Mouse (Mus musculus) heart, postnatal 4 days (tissue): Measurements from ENCODE around the gene Borcs6. TPM values are rescaled to one million over a fixed set of nuclear protein-coding genes. Genes with fewer than 3 reads are reported as not detected.
A peak's percentile ranks its signal among the peaks of the same experiment; 100 is the strongest.

ENCODE experiments used
- DNase-seq: peaks from one replicate; pipeline ENCODE4 v3.0.0; 2021
- total RNA-seq, 2 experiments: library from RNA; stranded (reverse); gene quantifications; 2 replicates each; pipeline ENCODE4 v1.2.3; 2021

Borcs6 gene
- total RNA-seq, 2 experiments from 2014 or later = 13.8 to 14.3 TPM

DNA sequence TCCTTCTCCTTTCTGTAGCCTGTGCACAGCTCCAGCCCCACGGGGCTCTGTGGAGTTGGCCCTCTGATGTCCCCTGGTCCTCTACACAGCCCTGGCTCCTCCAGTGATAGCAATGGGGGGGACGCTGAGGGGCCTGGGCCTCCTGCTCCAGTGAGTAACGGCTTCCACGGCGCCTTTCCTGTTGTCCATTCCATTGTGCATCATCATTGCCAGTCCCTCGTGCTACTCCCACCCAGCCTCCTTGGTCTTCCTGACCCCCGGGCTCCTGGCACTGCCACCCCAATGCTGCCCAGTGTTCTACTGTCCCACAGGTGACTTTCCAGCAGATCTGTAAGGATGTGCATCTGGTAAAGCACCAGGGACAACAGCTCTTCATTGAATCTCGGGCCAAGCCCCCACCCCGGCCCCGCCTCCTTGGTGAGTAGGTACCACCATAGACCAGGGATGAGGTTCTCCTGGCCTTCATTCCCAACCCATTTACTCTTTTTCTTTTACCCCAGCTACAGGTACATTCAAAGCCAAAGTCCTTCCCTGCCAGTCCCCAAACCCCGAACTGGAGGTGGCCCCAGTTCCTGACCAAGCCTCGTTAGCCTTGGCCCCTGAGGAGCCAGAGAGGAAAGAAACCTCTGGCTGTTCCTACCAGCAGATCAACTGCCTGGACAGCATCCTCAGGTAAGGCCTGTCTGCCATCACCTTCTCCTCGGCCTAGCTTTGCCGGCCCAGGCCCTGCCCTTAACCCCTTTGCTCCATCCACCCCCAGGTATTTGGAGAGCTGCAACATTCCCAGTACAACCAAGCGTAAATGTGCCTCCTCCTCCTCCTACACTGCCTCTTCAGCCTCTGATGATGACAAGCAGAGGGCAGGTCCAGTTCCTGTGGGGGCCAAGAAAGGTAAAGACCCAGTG lies 44.3 kb downstream of the Borcs6 start:
- peak; percentile 6 for DNase-seq

DNA sequence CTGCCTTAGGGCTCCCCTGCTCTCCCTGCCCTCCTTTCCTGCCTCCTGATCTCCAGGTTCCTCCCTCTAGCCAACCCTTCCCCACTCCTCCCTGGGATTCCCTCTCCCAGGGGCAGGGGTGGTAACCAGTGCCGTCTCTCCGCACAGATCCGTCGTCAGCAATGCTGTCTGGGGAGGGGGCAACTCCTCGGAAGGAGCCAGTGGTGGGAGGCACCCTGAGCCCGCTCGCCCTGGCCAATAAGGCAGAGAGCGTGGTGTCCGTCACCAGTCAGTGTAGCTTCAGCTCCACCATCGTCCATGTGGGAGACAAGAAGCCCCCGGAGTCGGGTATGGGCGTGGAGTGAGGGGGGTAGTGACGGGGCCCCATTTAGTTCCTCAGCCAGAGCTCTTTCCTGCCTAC lies 45.0 kb downstream of the Borcs6 start:
- peak; percentile 6 for DNase-seq

- DNase-seq = peak; percentile 4
These were observed 45.7 kb downstream of the Borcs6 start for GRCm38 (mm10) chr11:69105227-69105626.

GRCm38 (mm10) chr11:69105796-69106195 lies 46.3 kb downstream of the Borcs6 start:
- DNase-seq = peak; percentile 12

GRCm38 (mm10) chr11:69106299-69106698 lies 46.8 kb downstream of the Borcs6 start:
- DNase-seq = peak; percentile 19

DNA sequence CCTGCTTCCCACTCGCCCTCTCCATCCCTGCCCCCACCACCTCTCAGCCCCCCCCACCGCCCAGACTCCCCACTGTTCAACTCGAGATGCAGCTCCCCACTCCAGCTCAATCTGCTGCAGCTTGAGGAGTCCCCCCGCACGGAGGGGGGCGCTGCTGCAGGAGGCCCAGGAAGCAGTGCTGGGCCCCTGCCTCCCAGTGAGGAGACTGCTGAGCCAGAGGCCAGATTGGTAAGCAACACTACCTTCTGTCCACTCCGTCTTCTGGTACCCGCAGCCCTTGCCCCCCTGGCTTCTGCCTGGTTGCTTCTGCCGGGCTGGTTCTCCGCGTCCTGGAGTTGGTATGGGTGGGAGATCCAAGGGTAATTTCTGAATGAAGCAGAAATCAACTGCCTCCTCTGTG lies 47.3 kb downstream of the Borcs6 start:
- DNase-seq = peak; percentile 11

DNA sequence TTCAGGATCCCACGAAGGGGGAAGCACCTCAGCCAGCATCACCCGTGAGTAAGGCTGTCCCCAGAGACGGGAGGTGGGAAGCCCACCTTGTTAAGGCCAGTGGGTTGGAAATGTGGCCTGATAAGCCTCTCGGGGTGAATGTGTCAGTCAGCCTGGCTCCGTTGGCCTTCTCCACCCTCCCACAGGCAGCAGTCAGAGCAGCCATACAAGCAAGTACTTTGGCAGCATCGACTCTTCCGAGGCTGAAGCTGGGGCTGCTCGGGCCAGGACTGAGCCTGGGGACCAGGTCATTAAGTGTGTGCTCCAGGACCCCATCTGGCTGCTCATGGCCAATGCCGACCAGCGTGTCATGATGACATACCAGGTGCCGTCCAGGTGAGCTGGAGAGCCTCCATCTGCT lies 48.2 kb downstream of the Borcs6 start:
- no peak for DNase-seq

- DNase-seq = no peak
These were observed 48.7 kb downstream of the Borcs6 start for GRCm38 (mm10) chr11:69108223-69108622.

GRCm38 (mm10) chr11:69109032-69109900 lies 49.7 kb downstream of the Borcs6 start:
- DNase-seq = peak; percentile 32

DNA sequence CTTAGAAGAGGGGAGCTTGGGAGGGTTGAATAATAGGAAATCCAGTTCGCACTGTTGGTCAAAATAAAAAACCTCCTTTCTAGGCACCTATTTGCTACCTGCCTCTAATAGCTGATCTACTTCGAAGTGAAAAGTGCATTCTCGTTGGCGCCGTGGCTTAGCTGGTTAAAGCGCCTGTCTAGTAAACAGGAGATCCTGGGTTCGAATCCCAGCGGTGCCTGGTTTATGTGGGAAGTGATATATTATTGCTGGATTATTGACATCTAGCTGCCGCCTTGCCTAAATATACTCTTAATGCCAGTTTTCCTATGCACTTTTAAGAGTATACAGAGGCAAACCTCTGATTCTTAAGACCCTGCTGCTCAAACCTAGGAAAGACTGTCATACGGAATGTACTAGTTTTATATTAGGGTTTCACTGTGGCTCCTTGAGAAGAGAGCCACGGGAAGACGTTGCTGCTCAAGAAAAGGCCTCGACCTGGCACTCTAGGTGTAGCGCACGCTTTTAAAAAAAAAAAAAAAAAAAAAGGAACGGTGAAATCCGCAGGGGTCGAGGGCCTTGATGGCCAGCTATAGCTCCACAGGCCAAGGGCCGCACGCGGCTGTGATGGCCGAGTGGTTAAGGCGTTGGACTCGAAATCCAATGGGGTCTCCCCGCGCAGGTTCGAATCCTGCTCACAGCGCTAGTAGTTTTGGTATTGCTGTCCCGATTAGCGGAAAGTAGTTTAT lies 51.0 kb downstream of the Borcs6 start:
- peak; percentile 98 for DNase-seq

Other genes starting within 250 kb of the Borcs6 start
- 10 to 100 TPM; 57.9 to 66.3 TPM for gene Ndel1, start 187.9 kb upstream of the Borcs6 start, total RNA-seq
- gene Rnf222, start 171.2 kb upstream of the Borcs6 start, total RNA-seq = under 1 TPM; 0.21 to 0.32 TPM
- 100 to 1,000 TPM; 896 to 908 TPM for gene Rpl26, start 158.1 kb upstream of the Borcs6 start, total RNA-seq
- not detected for gene Odf4, start 132.6 kb upstream of the Borcs6 start, total RNA-seq
- gene Arhgef15, start 102.2 kb upstream of the Borcs6 start, total RNA-seq = 10 to 100 TPM; 32.1 to 36.8 TPM
- gene Slc25a35, start 91.6 kb upstream of the Borcs6 start, total RNA-seq = 1 to 10 TPM in 1 of 2 experiments, under 1 TPM in 1; 0.91 to 1.4 TPM
- 10 to 100 TPM; 41.0 to 44.7 TPM for gene Rangrf, start 84.5 kb upstream of the Borcs6 start, total RNA-seq
- gene Pfas, start 51.3 kb upstream of the Borcs6 start, total RNA-seq = 10 to 100 TPM; 14.3 to 14.5 TPM
- gene Ctc1, start 43.8 kb upstream of the Borcs6 start, total RNA-seq = 10 to 100 TPM; 36.8 to 37.7 TPM
- 10 to 100 TPM; 38.0 to 43.3 TPM for gene Aurkb, start 14.1 kb upstream of the Borcs6 start, total RNA-seq
- 1 to 10 TPM; 6.7 to 8.6 TPM for gene Tmem107, start 11.1 kb downstream of the Borcs6 start, total RNA-seq
- gene Vamp2, start 28.8 kb downstream of the Borcs6 start, total RNA-seq = 10 to 100 TPM; 80.2 to 84.6 TPM
- 10 to 100 TPM; 42.6 to 55.6 TPM for gene Per1, start 35.5 kb downstream of the Borcs6 start, total RNA-seq
- gene Hes7, start 60.7 kb downstream of the Borcs6 start, total RNA-seq = under 1 TPM; 0.23 to 0.29 TPM
- gene 9130213A22Rik, start 62.9 kb downstream of the Borcs6 start, total RNA-seq = under 1 TPM; 0.29 to 0.65 TPM
- under 1 TPM in 1 of 2 experiments, not detected in 1; 0.45 TPM for gene Aloxe3, start 66.2 kb downstream of the Borcs6 start, total RNA-seq
- gene Alox12b, start 97.3 kb downstream of the Borcs6 start, total RNA-seq = not detected
- gene Alox8, start 138.1 kb downstream of the Borcs6 start, total RNA-seq = 1 to 10 TPM; 3.8 to 5.0 TPM
- gene Gucy2e, start 177.3 kb downstream of the Borcs6 start, total RNA-seq = under 1 TPM; 0.09 to 0.12 TPM